ENCODE assay signal across 19 mouse cellular contexts in genomic region chr19:36062801-36063529, GRCm38 (mm10). TPM values are rescaled to one million over a fixed set of nuclear protein-coding genes. Genes with fewer than 3 reads are reported as not detected.
A peak's percentile ranks its signal among the peaks of the same experiment; 100 is the strongest.
DNase-seq lines count a peak whose midpoint lies in the region; ATAC-seq and TF ChIP-seq lines count a peak whose summit lies in the region.
"Had no signal": no experiment of that assay in that cellular context is flagged by ENCODE, and none has a peak within 500 bp of the region (broad histone marks: within the 10 kb centered on the region; RNA-seq: fewer than 3 reads in every experiment).

No protein-coding gene starts in this region.

- no peak for ATAC-seq in megakaryocyte, adult 5-6 weeks (ENCODE audit: poor library complexity, severe bottlenecking)

- no peak for DNase-seq in gastrocnemius, adult 2 months
- DNase-seq in gastrocnemius, postnatal 25 days = no peak
- DNase-seq in left cerebral cortex, adult 2 months (ENCODE audit: extremely low spot score in 1 of 2, low spot score in 2 of 2) = no peak
- no peak for DNase-seq in left cerebral cortex, postnatal 25 days (ENCODE audit: low spot score in 2 of 2)
- DNase-seq in 3T3-L1 (ENCODE audit: low read depth, low spot score) (peak; percentile 39), NIH3T3 (ENCODE audit: low read depth) (peak; percentile 35)
- DNase-seq in thymus, postnatal 36 days = no peak
- DNase-seq: adrenal gland, postnatal 36 days; cerebellum, postnatal 25 days; kidney, adult 18-20 months; kidney, postnatal 36 days; layer of hippocampus, postnatal 36 days; lung, postnatal 36 days had no signal

- H3K4me3 ChIP-seq in gastrocnemius, adult 2 months = no peak overlapping the region
- H3K4me3 ChIP-seq in left cerebral cortex, adult 2 months = no peak overlapping the region
- H3K4me3 ChIP-seq: embryonic facial prominence, embryonic 12.5 days; heart, embryonic 10.5 days; limb, embryonic 10.5 days; neural tube, embryonic 13.5 days had no signal

- intact Hi-C loops in gastrocnemius, adult 2 months (cut with DNase I) = no loop called here
- intact Hi-C loops in left cerebral cortex, adult 2 months (cut with DNase I) = loop anchor here (1.0 to 5.0 kb wide), 3 partner anchors 938 to 1396 kb away; no protein-coding TSS in a partner anchor
- intact Hi-C loops in left cerebral cortex, postnatal 25 days (cut with DNase I) = loop anchor here (5.0 kb wide), 2 partner anchors 936 to 1396 kb away; no protein-coding TSS in a partner anchor

- no peak overlapping the region for H3K27ac ChIP-seq in gastrocnemius, adult 2 months
- no peak overlapping the region for H3K27ac ChIP-seq in left cerebral cortex, adult 2 months
- H3K27ac ChIP-seq: embryonic facial prominence, embryonic 12.5 days; heart, embryonic 10.5 days; limb, embryonic 10.5 days; liver, embryonic 14.5 days; neural tube, embryonic 13.5 days had no signal

- peak; percentile 22 for TF ChIP-seq CTCF in gastrocnemius, adult 2 months (IDR thresholded peaks at IDR 0.05)
- peak; percentile 62 for TF ChIP-seq CTCF in left cerebral cortex, adult 2 months (IDR thresholded peaks at IDR 0.05)

RNA-seq across cellular contexts. Expression of gene Htr7, which starts 5.7 kb away (rescaled TPM):
- under 1 TPM; 0.43 to 0.59 TPM for total RNA-seq in gastrocnemius, adult 2 months (2021)
- total RNA-seq in gastrocnemius, postnatal 25 days (2021) = under 1 TPM; 0.54 to 0.59 TPM
- total RNA-seq in left cerebral cortex, adult 2 months (2021) = 10 to 100 TPM; 13.0 to 13.5 TPM
- 10 to 100 TPM; 11.4 to 14.3 TPM for total RNA-seq in left cerebral cortex, postnatal 25 days (2021)
- not detected in 2 replicates for total RNA-seq in megakaryocyte, adult 5-6 weeks (2015)
- not detected in 2 replicates for total RNA-seq in megakaryocyte, adult 5-6 weeks (2017)

RNA-seq across cellular contexts. Expression of gene Rpp30, which starts 20.6 kb away (rescaled TPM):
- 10 to 100 TPM; 17.4 to 17.8 TPM for total RNA-seq in gastrocnemius, adult 2 months (2021)
- 10 to 100 TPM; 14.3 to 14.4 TPM for total RNA-seq in gastrocnemius, postnatal 25 days (2021)
- 10 to 100 TPM; 15.2 to 16.9 TPM for total RNA-seq in left cerebral cortex, adult 2 months (2021)
- 10 to 100 TPM; 15.5 to 17.1 TPM for total RNA-seq in left cerebral cortex, postnatal 25 days (2021)
- 35.7 and 47.3 TPM in 2 replicates for total RNA-seq in megakaryocyte, adult 5-6 weeks (2015)
- 36.1 and 39.2 TPM in 2 replicates for total RNA-seq in megakaryocyte, adult 5-6 weeks (2017)

RNA-seq across cellular contexts. Expression of gene Ankrd1, which starts 56.9 kb away (rescaled TPM):
- total RNA-seq in gastrocnemius, adult 2 months (2021) = 10 to 100 TPM in 1 of 2 experiments, 1 to 10 TPM in 1; 4.2 to 10.1 TPM
- total RNA-seq in gastrocnemius, postnatal 25 days (2021) = 10 to 100 TPM in 1 of 2 experiments, 1 to 10 TPM in 1; 9.7 to 18.5 TPM
- total RNA-seq in left cerebral cortex, adult 2 months (2021) = not detected
- total RNA-seq in left cerebral cortex, postnatal 25 days (2021) = not detected
- not detected in 2 replicates for total RNA-seq in megakaryocyte, adult 5-6 weeks (2015)
- total RNA-seq in megakaryocyte, adult 5-6 weeks (2017) = not detected in 2 replicates
- total RNA-seq: adrenal gland, postnatal 36 days; layer of hippocampus, postnatal 36 days had no signal

Comparison
In these comparisons a context has a peak if more than half of its experiments do, and no peak if none do; other contexts are left out.
1. DNase-seq: peak in 3T3-L1 (single experiment) and NIH3T3 (single experiment); none in gastrocnemius, adult 2 months (single experiment), gastrocnemius, postnatal 25 days (single experiment), left cerebral cortex, adult 2 months (0 of 2), left cerebral cortex, postnatal 25 days (0 of 2) and thymus, postnatal 36 days (0 of 2).
2. RNA of gene Htr7, which starts 5.7 kb away (total RNA-seq): 11.4 to 14.3 TPM in left cerebral cortex, postnatal 25 days and 13.0 to 13.5 TPM in left cerebral cortex, adult 2 months; 0.54 to 0.59 TPM in gastrocnemius, postnatal 25 days, 0.43 to 0.59 TPM in gastrocnemius, adult 2 months and not detected in megakaryocyte, adult 5-6 weeks; every median in the first group is over 4 times any median in the second.
3. RNA of gene Ankrd1, which starts 56.9 kb away (total RNA-seq): 9.7 to 18.5 TPM in gastrocnemius, postnatal 25 days and 4.2 to 10.1 TPM in gastrocnemius, adult 2 months; not detected in left cerebral cortex, postnatal 25 days, not detected in left cerebral cortex, adult 2 months and not detected in megakaryocyte, adult 5-6 weeks; every median in the first group is over 4 times any median in the second.